Mouse (Mus musculus) left cerebral cortex, adult 9 months (tissue): ENCODE data around the gene Phactr2.
A peak's percentile ranks its signal among the peaks of the same experiment; 100 is the strongest.
"Not testable (repeated sequence)": the region's sequence is repeated elsewhere in the genome, so short reads cannot be mapped to it uniquely, and the experiment has no call there.

Source experiments
- DNase-seq, 2 experiments: peaks; one replicate each; pipeline ENCODE4 v3.0.0; 2022; ENCODE audit warnings: low spot score in 2 of 2

Phactr2 gene

DNA sequence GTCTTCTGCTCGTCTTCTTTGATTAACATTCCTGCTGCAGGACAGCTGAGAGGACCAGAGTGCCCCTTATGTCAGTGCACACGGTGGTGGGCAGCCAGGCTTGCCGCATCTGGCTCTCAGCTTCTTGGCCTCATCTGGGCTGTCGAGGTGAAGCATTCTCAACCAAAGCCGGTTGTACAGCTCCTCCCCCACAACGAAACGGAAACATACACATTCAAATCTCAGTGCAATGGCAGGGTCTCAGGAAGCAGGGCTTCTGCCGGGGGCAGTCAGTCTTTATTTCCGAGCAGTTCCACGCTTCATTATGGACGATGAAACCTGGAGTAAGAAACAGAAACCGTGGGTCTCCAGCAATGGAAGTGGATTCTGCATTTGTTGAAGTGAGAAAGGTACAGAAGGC lies 260.3 kb downstream of the Phactr2 start:
- no peak for DNase-seq

DNA sequence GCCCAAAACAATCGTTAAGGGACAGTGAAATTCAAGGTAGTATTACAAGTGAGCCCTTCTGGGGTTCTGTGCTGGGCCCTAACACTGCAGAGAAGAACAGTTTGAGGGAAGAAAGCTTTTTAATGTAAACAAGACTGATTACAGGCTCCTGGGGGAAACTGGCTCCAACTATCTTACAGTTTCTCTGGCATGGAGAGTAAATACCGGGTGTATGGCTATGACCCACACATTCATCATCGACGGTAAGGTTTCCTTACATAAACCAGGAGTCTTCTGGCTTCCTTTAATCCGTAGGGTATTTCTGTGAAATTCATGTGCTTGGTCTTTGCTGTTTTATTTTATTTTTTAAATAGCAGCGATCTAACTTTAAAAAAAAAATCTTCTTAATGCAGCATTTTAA lies 261.4 kb downstream of the Phactr2 start:
- no peak for DNase-seq

DNA sequence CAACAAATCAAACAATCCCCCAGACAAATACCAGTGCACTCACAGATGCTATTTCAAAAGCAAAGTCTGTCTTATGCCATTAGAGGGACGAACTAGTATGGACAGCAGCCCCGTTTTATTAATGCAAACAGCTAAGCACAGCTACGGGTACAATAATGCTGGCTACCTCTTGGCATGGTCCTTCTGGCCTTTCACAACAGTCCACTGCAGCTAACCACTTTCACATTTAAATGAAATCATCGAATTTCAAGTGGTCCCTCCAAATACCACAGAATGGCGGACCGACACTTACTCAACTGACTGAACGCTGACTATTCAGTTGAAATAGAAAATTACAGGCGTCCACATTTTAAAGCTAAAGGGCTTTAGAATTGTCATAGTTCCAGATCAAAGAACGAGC lies 261.9 kb downstream of the Phactr2 start:
- DNase-seq, result no peak

DNA sequence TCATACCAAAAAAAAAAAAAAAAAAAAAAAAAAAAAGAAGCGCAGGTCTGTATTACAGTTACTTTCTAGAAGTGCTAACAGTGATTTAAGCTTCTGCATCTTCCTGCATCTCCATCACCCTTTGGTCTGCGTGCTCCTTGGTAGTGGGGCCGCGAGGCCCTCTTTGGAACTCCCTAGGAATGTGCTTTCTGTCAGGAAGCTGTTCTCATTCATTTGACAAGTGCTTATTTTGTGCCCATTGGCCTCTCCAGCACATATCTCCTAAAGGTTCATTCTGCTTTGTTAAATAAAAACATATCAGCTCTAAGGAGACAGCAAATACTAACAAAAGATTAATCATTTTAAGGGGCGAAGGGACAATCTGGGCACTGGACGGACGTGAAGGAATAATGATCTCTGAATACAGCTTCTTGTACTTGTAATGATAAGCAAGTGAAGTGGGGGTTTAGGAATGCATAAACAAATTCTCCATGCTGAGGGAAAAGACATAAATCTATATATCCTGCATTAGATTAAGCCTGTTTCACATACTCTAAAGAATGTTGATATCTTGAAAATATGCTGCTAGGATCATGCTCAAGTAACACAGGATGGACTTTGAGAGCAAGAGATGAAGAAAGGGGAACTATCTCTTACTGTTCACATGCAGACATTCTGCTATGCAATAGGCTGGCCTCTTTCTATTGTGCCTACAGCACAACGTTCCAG lies 264.1 kb downstream of the Phactr2 start:
- no peak for DNase-seq

DNA sequence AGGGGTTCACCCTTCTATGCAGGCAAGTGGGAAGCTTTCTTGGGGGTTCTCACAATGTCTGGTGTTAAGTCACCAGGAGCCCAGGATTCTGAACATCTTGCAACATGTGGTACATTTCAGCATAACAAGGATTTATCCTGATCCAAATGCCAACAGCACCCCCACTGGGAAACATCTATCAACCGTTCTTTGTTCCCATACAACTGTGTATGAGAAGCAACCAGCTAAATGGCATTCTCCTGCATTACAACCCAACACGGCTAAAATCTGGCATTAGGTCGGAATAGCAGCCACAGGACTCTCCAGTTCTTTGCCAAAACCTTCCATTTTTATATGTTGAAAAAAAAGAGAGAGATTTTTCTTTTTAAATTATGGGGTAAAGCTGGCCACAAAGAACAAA lies 264.7 kb downstream of the Phactr2 start:
- no peak for DNase-seq

DNA sequence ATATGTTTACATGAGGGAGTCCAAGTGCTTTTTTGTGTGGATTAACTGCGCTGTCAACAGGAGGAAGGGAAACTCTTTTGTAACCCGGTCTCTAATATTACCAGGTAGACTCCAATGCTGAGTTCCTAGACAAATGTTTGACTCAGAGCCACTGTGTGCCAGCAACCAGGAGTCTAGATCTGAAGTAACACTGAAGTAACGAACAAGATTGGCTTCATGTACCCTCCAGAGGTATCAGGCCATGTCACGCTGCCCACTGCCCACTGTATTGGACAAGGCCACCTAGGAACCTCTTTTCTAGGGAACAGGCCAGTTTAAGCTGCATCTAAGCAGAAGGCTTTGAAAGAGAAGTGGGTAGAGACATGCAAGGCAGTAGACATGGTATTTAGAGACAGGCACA lies 265.2 kb downstream of the Phactr2 start:
- DNase-seq, result no peak

DNA sequence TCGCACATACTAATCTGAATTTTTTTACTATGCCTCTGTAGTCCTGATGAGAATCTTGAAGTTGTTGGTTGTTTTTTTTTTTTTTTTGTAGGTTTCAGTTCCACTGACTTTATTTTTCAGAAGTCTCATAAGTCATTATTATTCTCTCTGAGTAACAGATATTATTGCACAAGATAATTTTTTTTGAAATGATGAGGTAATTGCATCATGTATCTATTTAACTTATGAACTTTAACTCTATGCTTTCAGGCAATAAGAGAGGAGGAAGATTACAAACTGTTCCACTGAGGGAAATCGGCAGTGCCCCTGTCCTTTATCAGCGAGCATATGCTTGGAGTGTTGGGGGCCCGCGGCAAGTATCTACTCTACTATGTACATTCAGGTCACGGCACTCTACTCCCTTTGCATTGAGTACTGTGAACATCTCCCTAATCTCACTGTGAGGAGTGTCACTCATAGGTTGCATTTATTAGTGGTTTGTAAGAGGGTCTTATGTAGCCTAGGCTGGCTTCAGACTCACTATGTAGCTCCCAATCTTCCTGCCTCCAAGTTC lies 272.4 kb downstream of the Phactr2 start:
- DNase-seq, result no peak

DNA sequence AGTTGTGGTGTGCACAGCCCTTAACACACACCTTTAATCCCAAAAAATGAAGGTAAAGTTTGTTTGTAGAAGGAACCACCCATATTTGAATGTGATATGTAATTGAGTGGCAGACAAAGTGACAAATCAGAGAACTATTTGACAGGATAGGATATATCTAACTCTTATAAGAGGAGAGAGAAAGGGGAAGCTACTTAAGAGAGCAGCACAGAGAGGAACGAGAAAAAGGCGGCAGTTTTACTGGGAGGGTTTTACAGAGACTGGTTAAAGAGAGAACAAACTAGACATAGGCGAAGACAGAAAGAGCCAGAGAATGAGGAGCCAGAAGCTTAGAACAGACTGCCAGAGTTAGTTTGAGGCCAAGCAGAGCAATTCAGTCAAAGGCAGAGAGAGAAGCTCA lies 273.4 kb downstream of the Phactr2 start:
- no peak for DNase-seq

DNA sequence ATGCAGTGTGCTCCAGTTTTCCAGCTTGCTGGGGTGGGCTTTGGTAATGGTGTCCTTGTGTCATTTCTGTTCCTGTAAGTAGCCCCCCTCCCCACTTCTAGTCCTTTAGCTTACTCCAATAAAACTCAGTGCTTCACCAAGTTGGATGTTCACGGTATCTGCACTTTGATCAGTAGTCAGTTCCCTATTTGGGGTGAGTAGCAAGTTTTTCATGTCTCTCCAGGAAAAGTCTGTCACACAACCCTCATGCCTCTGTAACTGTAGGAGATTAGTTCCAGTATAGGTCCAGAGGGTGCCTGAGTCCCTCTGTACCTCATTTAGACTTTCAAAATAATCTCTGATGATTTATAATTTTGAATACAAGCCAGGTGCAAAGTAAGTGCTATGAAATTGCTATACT lies 275.0 kb downstream of the Phactr2 start:
- no peak for DNase-seq

DNA sequence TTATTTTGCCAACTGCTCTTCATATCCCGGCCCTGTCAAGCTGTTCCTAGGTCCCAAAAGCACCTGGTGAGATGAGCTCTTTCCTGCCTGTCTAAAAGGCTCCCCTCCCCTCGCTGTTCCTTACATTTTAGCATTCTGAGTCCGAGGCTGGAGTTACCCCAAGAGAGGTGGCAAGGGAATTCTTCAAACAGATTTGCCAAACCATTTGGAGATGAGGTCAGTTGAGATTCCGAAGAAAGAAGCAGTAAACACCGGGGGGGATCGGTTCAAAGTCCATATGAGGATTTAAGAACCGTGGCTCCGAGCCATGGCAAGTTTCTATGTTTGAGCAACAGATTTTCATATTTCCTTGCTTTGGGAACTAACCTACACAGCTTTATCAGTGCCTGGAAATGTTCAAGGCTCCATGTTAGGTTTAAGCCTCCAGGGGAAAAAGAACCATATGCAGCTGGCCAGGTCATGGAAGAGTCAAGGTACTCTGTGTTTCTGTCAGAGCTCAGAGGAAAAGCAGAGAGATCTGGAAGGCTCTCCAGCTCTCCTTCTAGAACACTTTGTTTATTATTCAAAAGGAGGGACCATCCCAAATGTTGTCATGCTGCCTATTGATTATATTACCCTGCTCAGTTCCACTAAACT lies 277.2 kb downstream of the Phactr2 start:
- DNase-seq, result no peak

DNA sequence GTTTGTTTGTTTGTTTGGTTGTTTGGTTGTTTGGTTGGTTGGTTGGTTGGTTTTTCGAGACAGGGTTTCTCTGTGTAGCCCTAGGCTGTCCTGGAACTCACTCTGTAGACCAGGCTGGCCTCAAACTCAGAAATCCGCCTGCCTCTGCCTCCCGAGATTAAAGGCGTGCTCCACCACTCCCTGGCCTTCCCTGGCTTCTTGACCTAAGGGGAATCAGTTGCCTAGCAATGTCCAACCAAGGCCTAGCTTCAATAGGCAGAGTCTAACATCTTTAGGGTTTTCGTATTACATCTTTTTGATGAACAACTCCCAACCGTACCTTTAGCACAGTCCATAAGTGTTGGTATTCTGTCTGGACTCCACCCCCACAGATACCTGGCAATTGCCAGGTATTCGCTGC lies 280.7 kb downstream of the Phactr2 start:
- DNase-seq, result not testable (repeated sequence)

DNA sequence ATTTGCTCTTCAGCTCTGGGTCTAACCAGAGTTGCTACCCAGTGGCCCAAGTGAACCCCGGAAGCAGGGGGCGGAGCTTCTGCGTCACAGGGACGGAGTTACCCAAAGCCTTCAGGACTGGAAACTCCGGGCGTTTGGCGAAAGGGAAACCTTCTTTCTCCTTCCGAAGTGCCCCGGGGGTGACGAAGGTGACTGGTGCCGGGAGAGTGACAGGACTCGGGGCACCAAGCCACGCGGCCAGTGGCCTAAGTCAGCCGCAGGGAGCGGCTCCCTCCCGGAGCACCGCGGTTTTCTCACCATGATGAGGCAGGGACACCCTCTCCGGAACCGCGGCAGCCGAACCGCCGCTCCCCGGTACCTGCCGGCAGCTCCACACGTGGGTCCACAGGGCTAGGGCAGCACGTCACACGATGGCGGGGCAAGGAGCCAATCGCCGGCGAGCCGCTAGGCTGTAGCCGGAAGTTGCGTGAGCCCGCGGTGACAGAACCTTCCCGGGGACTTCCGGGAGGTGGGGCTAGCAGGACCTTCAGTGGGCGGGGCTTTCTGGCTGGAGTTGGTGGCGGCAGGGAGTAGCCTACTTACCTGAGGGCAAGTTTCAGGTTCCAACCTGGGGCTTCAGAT lies 281.4 kb downstream of the Phactr2 start, which contains the start of gene Ltv1:
Gene Ltv1, minus strand, starts transcription at position 438 of the 621 bp plus-strand sequence.
- DNase-seq, result peak; percentile 80 to 95

DNA sequence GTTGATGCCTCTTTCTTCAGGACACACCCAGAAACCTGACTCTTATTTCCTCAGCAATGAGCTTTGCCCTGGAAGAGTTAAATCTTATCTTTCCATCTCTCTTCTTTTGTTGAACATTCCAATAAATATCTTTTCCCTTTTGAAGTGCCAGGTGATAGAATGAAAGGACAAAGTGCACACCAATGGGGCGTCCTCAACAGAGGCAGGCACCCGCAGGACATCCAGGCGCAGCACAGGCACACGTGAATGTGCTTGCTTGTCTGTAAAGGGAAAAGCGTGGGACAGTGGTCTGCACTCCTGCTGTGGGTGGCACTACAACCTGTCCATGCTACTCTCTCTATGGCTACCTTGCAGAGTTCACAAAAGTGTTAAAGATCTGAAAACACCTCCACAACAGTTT lies 284.3 kb downstream of the Phactr2 start:
- no peak for DNase-seq

DNA sequence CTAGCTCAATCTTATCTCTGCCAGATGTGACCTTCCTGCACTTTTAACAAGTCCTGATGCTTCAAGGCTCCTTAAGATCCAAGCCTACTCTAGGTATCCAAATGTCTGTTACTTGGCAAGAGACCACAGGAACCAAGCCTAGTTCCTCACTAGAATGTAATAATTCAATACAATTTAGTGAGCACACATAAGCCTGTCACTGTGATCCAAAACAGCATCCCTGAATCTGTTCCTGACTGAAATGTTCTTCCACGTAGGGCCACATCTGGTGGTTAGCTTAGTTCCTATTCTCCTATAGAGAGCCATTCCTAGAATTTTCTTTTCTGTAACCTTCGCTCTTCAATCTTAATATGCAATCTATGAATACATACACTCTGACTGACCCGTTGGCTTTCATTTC lies 287.5 kb downstream of the Phactr2 start:
- no peak for DNase-seq

DNA sequence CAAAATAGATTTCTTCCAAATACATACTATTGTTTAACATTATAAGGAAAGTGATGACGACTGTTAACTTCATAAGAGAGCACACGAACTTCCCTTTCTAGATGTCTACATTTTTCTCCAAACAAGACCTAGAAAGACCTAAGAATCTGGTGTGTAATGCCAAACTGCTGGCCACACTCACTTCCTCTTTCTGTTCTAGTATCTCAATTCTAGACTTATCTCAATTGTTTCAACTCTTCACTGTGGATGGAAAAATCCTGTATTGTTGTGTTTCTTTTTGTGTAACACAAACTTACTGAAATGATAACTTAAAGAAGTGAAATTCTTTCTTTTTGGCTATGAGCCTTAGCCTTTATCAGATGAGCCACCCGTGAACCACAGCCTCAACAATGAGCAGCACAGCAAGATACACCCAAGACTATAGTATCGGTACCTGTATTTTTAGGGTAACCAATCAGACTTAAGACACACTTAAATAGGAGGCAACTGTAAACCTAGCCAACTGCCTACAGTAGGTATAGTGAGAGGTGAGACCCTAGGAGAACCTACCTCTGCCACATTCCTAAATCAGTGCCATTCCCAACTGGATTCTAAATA lies 289.9 kb downstream of the Phactr2 start:
- no peak for DNase-seq

DNA sequence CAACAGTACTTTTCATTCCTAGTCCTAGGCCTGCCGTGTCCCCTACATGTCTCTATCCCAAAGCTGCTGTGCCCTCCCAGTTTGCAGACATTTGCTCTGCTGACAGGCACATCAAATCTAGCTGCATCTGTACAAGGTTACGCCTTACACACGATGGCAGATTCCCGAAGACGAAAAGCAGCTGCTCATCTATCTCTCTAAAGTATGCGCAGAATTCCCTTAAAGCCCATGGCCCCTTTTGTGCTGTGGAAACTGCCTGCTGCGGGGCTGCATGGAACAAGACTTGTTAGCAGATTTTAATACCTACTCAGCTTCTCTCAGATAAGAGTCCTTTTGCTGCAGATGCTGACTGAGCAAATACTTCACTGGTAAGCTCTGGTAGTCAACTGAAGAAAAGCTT lies 294.0 kb downstream of the Phactr2 start:
- DNase-seq, result no peak

DNA sequence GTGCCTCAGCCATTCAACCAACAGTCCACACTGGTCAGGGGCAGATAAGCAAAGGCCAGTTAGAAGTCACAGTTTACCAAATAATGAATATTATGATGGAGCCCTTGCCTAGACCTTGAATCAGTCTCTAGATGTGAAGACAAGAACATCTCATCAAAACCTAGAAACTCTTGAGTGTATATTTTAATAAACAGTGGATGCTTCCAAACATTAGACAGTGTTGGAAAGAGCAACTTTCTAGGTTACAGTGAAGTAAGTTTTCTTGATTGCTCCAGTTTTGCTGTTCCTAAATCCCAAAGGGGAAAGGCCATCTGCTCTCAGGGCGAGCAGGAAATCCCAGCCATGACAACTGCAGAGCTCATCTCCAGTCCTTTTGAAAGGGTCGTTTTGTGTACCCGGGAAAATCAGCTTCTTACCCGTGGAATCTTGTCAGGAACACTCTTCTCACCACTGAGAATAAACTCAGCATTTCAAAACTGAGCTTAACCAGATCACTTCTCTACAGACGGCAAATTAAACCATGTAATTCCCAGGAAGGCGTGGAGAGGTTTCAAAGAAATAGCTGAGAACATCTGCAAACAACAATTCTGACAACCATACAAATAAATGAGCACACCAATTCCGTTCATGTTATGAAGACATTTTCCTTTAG lies 296.1 kb downstream of the Phactr2 start, which contains the start of gene Zc2hc1b:
Gene Zc2hc1b, minus strand, starts transcription at position 51 of the 652 bp plus-strand sequence.
- no peak for DNase-seq

DNA sequence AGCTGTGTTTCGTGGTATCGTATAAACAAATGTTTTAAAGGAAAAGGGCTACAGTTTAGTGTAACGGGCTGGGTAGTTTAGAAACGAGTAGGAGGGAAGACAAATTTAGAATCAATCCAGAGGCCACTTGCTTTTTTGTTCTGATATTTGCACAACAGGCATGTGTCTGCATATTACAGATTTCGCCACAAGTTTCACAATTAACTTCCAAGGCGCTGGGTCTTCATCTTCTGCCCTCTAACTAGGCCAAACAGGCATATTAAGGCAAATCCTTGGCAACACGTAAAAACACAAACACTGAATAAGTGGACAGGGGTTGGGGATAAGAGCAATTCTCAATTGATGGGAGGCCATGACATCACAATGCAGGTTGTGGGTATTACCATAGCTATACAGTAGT lies 298.3 kb downstream of the Phactr2 start:
- no peak for DNase-seq

DNA sequence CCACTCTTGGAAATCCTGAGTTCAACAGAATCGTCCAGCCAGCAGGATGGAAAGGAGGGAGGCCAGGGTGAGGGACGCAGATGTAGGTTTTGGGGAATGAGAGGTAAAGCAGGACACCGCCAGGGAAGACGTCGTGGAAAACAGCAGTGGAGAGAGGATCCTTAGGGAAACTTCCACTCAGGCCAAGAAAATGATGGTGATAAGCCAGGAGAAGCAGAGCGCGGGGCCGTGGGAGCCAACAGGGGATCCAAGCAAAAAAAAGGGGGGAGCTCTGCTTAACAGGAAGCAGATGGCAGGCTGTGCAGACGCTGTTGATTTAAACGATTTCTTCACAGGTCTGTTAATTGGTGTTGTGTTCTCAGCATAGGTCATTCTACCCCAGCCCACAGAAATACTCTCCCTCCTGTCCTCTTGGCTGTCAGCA lies 301.4 kb downstream of the Phactr2 start:
- no peak for DNase-seq

DNA sequence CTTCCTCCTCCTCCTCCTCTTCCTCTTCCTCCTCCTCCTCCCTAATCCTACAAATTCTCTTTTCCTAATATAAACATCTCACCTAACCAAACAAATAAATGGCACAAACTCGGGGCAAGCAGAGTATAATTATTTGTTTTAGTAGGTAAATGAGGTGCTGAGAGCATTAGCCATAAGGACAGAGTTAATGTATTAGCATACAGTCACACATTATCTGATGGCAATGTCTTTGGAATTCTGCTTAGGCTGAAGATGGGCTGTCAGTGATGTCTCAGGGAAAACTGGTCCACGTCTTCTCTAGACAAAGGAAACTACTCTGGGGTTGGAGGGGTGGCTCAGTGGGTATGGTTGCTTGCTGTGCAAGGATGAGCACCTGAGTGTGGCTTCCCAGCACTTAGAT lies 302.8 kb downstream of the Phactr2 start:
- DNase-seq, result no peak

DNA sequence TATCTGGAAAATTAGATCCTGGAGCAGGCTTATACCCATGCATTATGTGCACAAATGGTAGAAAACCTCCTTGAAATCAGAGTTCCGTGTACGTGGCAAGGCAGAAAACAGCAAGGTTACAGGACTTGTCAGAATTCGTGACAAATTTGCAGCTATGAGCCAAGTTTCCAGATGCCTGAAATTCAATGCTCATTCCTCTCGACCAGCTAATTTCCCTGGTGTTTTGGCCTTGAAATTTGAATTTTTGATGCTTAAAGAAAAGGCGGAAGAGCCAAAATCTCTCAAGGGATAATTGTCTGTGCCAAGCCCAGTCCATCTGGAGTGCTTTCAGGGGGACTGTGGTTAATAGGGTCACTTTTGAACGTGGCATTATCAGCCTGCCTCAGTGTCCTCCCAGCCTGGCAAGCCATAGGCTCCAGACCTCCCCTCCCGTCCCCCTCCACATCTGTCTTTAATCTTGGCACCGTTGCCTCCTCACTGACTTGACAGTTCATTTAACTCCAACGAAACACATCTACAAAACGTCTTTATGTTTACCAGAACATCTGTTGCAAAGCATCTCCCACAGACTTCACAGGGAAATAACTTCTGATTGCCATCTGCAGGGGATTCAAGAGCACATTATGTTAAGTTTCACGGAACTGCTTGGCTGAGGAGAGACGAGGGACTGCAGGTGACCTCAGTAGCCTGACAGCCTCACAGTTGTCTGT lies 303.3 kb downstream of the Phactr2 start:
- DNase-seq, result no peak
